Mouse (Mus musculus) megakaryocyte progenitor cell, adult 5-6 weeks (primary cell): ENCODE data around the gene Ctnnbip1. TPM values are rescaled to one million over a fixed set of nuclear protein-coding genes. Genes with fewer than 3 reads are reported as not detected.
A peak's percentile ranks its signal among the peaks of the same experiment; 100 is the strongest.

Experiments
- ATAC-seq: replicated peaks from 2 replicates; pipeline ENCODE4 v1.8.0; 2016; ENCODE audit warnings: mild to moderate bottlenecking, moderate TSS enrichment, inconsistent platforms; ENCODE audit not compliant: poor library complexity
- total RNA-seq, 2 experiments: library from RNA; stranded (forward) in 1 of 2; stranded (reverse) in 1 of 2; fragments of 157-497, 149-512 nt in 1 of 2; fragments of 200-1000 nt in 1 of 2; gene quantifications; 2 replicates each; pipeline versions ENCODE4 v1.2.3 to v1.2.4; 2015 to 2017

Ctnnbip1 gene
- total RNA-seq, 2 experiments from 2014 or later: 1.6 to 3.4 TPM

DNA sequence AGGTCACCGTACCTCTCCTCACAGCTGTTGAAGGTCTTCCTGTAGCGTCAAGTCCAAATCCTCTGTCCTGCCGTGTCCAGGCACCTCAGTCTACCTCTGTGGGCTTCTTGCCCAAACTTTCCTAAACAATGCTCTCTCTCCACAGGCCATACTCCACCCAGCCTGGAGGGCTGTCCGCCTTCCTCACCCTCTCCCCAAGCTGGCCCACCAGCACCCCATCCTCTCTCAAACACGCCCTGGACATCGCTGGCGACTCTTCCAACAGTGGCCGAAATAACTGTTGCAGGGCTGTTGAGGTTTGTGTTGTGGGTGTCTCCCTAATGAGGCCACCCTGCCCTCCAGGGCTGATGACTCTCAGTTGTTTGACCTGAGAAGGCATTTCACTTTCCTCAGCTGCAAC is 67.2 kb downstream of the Ctnnbip1 start:
- ATAC-seq: no peak

DNA sequence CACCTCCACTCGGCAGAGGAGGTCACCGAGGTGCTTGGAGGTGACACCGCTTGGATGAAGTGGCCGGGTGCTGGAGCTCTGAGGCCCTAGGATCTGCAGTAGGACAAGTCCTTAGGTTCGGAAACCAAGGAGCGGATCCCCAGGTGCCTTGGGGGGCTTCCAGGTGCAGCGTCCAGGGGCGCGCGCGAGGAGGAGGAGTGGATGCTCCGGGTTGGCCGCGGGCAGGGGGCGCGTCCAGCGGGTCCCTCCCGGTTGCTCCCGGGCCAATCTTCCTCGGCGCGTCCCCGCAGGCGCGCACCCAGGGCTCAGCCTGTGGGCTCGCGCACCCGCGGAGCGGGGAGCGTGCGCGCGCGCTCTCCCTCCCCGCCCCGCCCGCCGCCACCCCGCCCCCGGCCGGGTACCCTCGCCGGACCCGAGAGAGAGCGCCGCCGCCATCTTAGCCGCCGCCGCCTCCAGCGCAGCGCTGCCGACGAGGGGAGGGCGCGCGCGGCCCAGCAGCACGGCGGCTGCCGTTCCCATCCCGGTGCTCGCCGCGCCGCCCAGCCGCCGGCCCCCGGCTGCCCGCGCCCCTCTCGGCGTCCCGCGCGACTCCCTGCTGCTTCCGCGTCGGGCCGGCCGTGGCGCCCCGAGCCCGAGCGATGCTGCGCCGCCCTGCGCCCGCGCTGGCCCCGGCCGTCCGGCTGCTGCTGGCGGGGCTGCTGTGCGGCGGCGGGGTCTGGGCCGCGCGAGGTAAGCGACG is 68.2 kb downstream of the Ctnnbip1 start, which contains the start of gene Clstn1:
Gene Clstn1 (plus strand): TSS at position 425 of the 739 bp plus-strand sequence.
- ATAC-seq: peak; percentile 49

DNA sequence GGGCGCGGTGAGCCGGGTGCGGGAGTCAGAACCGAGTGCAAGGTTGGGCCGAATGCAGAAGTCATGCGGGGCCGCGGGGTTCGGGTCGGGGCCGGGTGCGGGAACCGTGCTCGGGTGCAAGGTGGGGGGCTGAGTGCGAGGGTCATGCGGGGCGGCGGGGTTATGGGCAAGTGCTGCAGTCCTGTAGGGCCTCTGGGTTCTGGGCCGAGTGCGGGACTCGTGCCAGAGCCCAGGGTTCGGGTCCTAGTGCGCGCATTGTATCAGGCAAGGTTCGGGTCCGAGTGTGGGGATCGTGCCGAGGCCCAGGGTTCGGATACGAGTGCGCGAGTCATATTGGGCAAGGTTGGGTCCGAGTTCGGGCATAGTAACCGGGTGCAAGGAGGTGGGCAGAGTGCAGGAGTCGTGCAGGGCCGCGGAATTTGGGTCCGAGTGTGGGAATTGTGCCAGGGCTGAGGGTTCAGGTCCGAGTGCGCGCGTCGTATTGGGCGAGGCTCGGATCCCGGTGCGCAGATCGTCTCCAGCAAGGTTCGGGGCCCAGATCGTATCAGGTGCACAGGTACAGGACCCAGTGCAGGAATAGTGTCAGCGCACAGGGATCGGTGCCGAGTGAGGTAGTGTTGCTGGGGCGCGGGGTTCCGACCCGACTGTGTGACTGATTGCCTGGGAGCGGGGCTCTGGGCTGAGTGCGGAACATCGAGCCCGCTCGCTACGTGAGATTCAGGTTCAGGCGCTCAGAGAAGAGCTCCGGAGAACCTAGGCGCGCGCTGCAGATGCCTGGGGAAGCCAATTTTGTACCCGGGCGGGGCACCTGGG is 69.0 kb downstream of the Ctnnbip1 start:
- peak; percentile 11; the same call in 1 of the 2 replicates for ATAC-seq

DNA sequence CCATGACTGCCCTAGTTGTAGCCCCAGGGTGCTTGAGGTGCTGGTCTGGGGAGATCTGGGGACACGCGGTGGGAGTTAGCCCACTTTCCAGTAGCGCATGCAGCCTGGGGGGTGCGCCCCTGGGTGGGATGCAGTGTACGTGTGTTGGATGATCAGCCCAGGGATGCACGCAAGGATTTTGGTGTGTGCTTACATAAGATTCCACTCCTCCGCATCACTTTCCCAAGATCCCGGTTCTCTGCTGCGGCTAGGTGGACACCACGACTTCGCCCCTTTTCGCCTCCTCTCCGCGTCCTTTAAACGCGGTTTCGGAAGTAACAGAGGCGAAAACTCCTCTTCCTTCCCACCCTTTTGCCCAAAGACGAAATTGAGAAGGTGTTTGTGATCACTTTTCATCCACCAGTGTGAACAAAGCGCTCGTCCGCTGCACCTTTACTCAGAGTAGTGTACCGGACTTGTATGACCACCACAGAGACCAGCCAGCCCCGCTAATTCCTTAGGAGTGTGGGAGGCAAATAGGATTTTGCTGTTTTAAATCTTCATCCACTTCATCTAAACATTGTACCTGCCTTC is 69.6 kb downstream of the Ctnnbip1 start:
- ATAC-seq: no peak

DNA sequence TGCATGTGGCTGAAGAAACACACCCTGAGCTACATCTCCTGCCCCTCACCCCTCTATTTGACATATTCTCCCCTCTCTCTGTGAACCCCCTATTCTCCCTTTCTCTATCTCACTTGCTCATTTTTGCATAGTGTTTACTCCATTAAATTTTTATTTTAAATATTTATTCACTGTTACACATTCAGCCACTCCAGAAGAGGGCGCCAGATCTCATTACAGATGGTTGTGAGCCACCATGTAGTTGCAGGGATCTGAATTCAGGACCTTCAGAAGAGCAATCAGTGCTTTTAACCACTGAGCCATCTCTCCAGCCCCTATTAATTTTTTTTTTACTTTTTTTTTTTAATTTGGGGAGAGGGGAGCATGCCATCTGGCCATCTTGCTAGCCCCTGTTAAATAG is 72.2 kb downstream of the Ctnnbip1 start:
- no peak for ATAC-seq

DNA sequence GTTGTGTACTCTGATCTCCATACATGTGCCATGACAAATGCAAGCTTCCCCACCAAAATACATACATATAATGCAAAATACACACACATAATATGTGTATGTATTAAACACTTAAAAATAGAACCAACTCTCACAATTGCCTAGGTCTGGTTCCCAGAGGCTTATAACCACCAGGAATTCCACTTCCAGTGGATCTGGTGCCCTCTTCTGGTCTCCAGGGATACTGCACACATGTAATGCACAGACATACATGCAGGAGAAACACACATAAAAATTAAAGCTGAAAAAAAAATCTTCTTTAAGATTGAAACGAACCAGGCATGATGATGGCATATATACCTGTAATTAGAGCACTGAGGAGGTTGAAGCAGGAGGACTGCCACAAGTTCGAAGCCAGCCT is 73.5 kb downstream of the Ctnnbip1 start:
- ATAC-seq: no peak

DNA sequence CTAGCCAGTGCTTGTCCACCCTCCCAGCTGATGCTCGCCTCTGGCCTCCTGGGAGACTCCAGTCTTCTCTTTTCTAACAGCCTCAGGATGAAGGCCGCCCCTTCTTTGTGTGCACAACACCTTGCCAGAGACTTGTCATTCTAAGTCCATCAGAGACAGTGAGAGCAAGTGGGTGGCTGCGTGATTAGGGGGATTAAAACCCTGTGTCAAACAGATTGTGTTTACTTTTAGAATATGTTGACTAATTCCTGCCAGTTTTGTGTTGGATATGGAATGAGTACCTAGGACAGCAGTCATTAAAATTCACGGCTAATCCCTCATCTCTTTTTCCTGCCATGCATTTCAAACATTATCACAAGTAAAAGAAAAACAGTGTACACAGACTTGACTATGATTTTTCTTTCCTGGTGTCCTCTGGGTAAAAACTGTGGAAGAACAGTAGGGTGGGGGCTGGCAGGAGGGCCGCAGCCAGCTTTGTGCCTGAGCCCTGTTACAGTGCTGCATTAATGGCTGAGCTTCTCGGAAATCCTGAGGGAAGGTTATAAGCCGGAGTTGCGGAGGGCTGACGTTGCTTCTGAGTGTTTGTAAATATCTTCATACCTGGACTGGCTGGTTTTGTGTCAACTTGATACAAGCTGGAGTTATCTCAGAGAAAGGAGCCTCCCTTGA is 77.0 kb downstream of the Ctnnbip1 start:
- ATAC-seq: no peak

DNA sequence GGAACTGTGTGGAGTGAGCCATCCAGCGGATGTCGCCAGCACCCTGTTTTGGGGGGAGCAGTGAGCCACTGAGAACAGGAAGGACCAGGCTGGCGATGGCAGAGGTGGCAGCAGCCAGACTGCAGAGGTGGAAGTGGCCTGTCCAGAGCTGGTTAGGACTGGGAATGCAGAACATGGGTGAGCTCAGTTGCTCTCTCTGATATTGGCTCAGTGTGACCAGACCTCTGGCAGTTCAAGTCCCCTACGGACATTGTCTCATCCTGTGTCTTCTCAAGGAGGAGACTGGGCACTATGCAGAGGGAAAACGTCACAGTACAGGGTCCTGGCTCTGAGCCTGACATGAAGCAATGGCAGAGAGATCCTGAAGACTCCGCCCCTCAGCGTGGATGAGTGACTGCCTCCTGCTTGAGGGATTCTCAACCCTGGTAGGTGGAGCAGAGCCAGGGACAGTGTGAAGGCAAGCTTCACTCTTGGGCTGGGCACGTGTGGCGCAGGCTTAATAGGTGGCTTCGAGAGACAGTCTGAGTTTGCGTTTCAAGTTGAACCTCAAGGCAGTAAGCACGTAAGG is 79.7 kb downstream of the Ctnnbip1 start:
- ATAC-seq: peak; percentile 34; the same call in 1 of the 2 replicates

DNA sequence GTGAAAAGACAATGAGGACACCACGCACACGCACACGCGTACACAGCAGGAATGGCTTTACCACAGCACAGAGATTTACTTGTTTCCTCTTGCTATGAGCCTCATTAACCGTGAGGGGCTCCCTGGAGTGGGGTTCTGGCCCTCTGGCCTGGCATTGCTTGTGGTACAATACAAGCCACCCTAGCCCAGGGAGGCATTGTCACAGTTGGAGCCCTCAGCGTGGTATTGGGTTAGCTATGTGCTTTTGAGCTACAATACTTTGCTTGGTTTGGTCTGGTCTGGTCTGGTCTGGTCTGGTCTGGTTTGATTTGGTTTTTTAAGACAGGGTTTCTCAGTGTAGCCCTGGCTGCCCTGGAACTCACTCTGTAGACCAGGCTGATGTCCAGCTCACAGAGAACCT is 81.5 kb downstream of the Ctnnbip1 start:
- no peak for ATAC-seq

DNA sequence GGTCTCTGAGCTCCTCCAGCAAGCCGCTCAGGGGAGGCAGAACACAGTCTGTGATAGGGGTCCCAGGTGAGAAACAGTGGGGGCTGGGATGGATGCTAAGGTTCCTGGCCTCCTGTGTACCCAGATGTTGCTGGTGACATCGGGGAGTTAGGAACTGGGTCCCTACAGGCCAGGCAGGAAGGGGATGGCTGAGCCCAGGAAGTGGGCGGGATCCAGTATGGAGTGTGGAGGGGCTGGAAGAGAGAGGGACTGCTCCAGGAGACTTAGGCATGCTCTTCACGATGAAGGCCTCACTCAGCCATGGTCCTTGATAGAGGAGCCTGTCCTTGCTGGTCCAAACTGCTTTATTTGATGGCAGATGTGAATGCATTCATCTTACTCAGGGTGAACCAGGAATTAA is 82.1 kb downstream of the Ctnnbip1 start:
- no peak for ATAC-seq

DNA sequence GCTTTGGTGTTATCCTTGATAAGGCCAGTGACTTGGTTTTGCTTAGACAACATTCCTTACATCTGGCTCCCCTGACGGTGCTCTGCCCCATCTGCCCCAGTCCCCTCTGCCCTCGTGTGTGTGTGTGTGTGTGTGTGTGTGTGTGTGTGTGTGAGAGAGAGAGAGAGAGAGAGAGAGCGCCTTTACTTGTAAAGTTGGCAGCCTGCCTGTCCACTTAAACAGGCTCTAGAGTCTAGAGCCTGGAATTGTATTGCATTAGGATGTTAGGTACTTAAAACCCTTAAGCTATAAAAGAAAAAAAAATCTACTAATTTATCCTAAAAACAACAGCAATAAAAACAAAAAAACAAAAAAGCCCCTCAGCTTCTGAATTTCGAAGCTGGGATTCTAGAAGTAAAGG is 83.4 kb downstream of the Ctnnbip1 start:
- no peak for ATAC-seq

DNA sequence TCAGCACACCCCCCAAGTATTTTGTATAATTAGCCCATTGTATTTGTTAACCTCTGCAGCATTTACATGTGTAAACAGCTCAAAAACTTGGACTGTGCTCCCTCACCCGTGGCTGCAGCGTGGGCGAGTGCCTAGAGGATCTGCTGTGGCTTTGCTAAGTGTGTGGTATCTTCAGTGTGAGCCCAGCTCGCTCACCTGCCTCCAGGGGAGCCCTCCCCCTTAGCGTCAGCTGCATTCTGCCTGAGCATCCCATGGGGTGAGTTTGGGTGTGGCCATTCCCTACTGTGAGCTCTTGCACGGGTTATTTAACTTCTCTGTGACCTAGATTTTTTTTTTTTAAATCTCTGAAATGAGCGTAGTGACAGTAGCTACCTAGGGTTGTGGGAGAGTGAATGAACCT is 84.2 kb downstream of the Ctnnbip1 start:
- no peak for ATAC-seq

DNA sequence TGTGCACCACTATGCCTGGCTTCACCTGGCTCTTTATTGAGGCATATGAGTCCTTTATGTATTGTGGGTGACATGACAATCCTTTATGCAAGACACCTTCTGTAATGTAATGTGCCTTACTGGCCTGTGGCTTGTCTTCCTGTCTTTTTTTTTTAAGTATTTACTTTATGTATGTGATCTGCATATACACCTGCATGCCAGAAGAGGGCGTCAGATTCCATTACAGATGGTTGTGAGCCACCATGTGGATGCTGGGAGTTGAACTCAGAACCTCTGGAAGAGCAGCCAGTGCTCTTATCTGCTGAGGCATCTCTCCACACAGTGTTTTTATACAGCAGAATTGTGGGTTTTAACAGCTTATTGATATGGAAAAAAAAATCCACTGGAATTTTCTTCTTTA is 85.8 kb downstream of the Ctnnbip1 start:
- no peak for ATAC-seq

DNA sequence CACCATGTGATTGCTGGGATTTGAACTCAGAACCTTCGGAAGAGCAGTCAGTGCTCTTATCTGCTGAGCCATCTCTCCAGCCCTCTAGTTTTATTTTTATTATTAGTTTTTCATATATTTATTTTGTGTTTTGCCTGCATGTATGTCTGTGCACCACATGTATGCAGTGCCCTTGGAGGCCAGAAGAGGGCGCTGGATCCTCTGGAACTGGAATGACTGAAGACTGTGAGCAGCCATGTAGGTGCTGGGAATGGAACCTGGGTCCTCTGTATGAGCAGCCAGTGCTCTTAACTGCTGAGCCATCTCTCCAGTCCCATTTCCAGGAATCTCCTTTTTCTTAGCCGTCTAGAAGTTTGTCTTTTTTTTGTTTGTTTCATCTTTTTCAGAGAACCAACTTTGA is 86.5 kb downstream of the Ctnnbip1 start:
- no peak for ATAC-seq

DNA sequence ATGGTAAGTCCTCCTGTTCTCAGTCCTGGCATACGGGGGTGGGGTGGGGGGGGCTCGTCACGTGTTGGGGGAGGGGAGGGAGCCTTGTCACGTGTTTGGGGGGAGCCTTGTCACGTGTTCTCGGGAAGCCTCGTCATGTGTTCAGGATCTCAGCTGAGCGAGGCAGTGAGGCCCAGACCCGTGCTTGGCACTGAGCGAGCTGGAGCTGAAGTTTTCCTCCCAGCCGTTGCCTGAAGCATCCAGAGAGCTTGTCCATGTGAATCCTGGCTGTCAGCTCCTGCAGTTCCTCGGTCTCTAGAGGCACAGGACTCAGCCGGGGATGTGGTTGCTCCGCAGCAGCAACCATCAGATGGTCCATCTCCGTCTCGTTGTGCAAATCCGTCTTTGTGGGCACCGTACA is 88.0 kb downstream of the Ctnnbip1 start:
- ATAC-seq: no peak

DNA sequence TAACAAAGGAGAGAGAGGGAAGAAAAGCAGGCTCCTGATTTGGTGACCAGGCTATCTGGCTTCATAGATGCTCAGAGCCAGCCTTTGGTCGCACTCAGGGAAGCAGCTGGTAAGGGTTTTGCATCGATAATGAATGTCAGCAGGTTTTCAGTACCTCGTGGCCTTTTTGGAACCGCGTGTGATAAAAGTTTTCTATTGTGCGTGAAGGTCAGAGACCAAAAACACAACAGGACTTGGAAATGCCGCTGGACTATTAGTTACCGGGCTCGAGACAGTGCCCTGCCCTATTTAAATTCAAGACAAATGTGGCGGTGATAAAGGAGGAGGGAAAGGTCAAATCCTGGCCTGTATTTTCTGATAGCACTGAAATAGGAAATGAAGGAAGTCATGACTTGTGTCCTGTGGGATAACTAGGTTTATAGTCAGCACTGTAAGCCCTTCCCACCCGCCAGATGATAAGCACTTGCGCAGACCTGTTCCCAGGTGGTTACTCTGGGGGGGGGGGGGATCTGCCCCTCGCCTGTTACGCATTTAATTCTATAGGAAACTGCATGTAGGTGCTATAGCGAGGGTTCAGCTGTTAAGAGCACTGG is 88.8 kb downstream of the Ctnnbip1 start:
- ATAC-seq: no peak

DNA sequence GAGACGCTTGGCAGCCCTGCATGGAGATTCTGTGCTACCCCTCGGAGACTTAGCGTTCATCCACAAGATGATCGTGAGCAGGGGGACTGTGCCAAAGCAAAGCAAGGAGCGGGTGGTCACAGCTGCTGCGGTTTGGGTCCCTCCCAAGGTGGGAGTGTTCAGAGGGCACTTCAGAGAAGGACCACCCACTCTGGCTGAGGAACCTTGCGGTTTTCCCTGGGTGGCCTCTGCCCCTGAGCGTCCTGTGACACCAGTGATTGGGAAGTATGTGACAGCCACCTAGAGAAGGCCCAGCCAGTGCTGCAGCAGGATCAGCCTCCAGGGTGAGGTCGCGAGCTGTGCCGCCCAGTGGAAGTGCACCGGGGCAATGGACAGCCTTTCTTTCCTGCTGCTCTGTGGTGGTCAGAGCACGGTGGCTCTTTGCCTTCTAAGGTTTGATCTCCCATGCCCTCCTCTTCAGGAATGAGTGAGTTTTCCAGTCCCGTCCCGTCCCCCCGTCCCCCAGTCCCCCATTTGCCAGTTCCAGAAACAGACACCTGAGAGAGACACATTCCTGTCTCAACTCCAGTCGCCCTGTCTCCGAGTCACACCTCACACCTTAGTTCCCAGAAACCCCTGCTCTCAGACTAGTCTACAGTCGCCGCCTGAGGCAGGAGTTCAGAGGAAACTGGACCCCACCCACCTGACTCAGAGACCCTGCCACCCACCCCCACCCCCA is 89.7 kb downstream of the Ctnnbip1 start:
- peak; percentile 78 for ATAC-seq

DNA sequence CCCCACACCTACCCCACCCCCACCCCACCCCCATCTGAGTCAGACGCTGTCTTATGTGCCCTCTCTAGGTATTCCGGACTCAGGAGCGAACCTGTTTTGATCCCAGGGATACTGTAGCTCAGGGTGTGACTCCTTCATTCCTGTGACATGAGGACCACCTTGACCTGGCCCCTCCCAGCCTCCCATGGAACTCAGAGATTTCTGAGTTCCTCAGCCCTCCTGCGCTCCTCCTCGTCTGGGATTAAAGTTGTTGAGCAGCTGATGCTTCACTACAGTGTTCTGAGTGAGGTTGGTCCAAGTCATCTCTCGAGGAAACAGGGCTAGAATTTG is 90.2 kb downstream of the Ctnnbip1 start:
- no peak for ATAC-seq

DNA sequence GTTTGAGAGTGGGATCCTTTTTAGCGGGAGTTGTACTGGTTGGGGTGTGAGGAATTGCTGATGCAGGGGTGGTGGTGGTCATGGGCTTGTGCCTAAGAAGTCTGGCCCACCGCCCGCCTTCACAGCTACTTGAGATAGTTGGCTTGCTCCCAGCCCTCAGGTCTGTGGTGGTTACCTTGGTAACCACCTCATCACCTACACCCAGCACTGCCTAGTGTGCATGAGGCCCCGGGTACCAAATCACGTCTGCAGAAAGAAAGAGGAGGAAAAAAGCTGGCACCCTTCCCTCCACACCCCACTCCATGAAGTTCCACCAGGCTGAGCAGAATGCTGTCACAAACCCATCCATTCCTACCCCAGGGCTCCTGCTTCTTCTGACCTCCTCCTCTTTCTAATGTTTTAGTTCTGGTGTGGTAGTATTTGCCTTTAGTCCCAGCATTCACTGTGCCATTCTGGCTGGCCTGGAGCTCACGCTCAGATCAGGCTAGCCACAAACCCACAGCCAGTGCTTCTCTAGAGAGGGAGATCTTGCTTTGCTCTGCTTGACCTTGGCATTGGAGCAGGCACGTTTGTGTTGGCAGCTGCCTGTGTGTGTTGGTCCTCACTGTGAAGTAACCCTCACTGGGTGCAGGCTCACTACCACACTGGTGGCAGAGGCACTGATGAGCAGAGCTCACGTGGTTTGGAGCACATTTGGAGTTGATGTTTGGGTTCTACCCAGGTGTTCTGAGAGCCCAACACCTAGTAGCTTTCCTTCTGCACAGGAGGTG is 91.4 kb downstream of the Ctnnbip1 start:
- ATAC-seq: no peak
